Mouse (Mus musculus) erythroblast, embryonic 14.5 days (primary cell): ENCODE data around the gene F2rl2. TPM values are rescaled to one million over a fixed set of nuclear protein-coding genes. Genes with fewer than 3 reads are reported as not detected.

Source experiments
- H3K27me3 ChIP-seq: 2 replicates; pipeline ENCODE4 v1.6.1; 2012; ENCODE audit warnings: inconsistent platforms; ENCODE audit not compliant: control insufficient read depth
- H3K36me3 ChIP-seq: 2 replicates; pipeline ENCODE4 v1.6.1; 2012; ENCODE audit warnings: mild to moderate bottlenecking, inconsistent platforms; ENCODE audit not compliant: control insufficient read depth
- H3K4me1 ChIP-seq: 2 replicates; pipeline ENCODE4 v1.6.1; 2012; ENCODE audit warnings: inconsistent platforms; ENCODE audit not compliant: control insufficient read depth
- H3K4me3 ChIP-seq: replicated peaks from 2 replicates; pipeline ENCODE3; 2012; ENCODE audit warnings: moderate library complexity, mild to moderate bottlenecking, inconsistent platforms
- H3K9me3 ChIP-seq: 2 replicates; pipeline ENCODE4 v1.6.1; 2012; ENCODE audit warnings: low read length, inconsistent platforms, mixed read lengths; ENCODE audit not compliant: control insufficient read depth
- GATA1 ChIP-seq: IDR thresholded peaks from 2 replicates; pipeline ENCODE4 v1.6.1; 2012; ENCODE audit warnings: low read length, inconsistent platforms, mixed read lengths
- TAL1 ChIP-seq: IDR thresholded peaks from 3 replicates; pipeline ENCODE4 v1.6.1; 2012; ENCODE audit warnings: low read length, inconsistent platforms, mixed read lengths
- polyA plus RNA-seq: library from polyadenylated mRNA; stranded (reverse); fragments of >175 nt; gene quantifications from 2 replicates; pipeline ENCODE4 v1.2.3, GENCODE M21; 2012

The F2rl2 gene
- polyA plus RNA-seq, 1 experiment, result not detected

DNA sequence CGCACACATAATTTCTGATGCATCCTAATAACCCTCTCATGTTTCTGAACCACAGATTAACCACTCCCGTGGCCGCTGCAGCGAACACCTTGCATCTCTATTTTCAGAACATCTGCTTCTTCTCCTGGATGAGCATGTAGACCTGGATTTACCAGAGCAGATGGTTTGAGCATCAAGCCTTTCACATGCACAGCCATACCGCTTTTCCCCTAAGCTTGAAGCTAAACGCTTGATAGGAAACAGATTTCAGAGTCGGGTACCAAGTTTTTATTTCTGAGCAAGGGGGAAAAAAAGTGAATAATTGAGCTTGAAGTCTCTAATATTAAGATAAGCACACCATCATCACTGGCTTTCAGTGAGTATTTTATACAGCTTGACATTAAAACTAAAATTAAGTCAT is 50.4 kb downstream of the F2rl2 start:
- H3K27me3 ChIP-seq, result no peaks in the 10 kb centered on the region
- no peaks in the 10 kb centered on the region for H3K4me1 ChIP-seq
- TF ChIP-seq GATA1 (no peak), TAL1 (no peak)
- no peak overlapping the region for H3K4me3 ChIP-seq
- H3K9me3 ChIP-seq, result no peaks in the 10 kb centered on the region
- H3K36me3 ChIP-seq, result no peaks in the 10 kb centered on the region; the same call in 1 of the 2 replicates

DNA sequence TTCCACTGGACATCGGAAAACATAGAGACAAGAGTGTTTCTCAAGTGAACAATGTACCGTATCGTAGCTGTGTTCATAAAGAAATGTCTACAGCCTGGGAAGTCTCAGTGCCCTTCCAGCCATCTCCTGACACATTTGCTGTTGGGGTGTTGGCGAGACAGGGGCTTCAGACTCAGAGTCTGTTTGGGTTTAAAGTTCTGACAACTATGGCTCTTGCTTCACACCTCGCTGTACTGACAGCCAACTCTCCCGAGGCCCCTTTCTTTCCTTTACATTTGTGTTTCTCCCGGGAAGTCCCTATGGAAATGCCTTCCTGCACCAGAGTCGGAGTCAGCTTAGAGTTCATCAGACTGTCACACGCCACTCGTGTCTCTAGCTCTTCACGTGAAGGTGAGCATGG is 50.9 kb downstream of the F2rl2 start:
- no peaks in the 10 kb centered on the region; the same call in 1 of the 2 replicates for H3K4me1 ChIP-seq
- no peaks in the 10 kb centered on the region for H3K9me3 ChIP-seq
- H3K36me3 ChIP-seq, result no peaks in the 10 kb centered on the region; the same call in 1 of the 2 replicates
- no peak overlapping the region for H3K4me3 ChIP-seq
- no peaks in the 10 kb centered on the region for H3K27me3 ChIP-seq
- TF ChIP-seq GATA1 (no peak), TAL1 (no peak)

Other genes with a start within 250 kb of the F2rl2 start
- gene S100z, start 218.1 kb upstream of the F2rl2 start, polyA plus RNA-seq, result not detected in 2 replicates
- not detected in 2 replicates for gene F2rl1, start 171.6 kb upstream of the F2rl2 start, polyA plus RNA-seq
- gene F2r, start 78.4 kb upstream of the F2rl2 start, polyA plus RNA-seq, result 0.43 and 0.76 TPM in 2 replicates
- gene Iqgap2, start 195.1 kb downstream of the F2rl2 start, polyA plus RNA-seq, result 0.16 and 0.17 TPM in 2 replicates